Mouse (Mus musculus) testis, postnatal 10 days (tissue): ENCODE measurements around the gene Jph3.

Experiments used
- DNase-seq: peaks from one replicate; pipeline ENCODE4 v3.0.0; 2021; ENCODE audit warnings: low spot score

The Jph3 gene

GRCm38 (mm10) chr8:121788786-121789185 is 59.4 kb downstream of the Jph3 start:
- no peak for DNase-seq

- no peak for DNase-seq
Measured at GRCm38 (mm10) chr8:121792159-121792558, 62.7 kb downstream of the Jph3 start.

- DNase-seq: no peak
Measured at GRCm38 (mm10) chr8:121792627-121793026, 63.2 kb downstream of the Jph3 start.

- DNase-seq: no peak
Measured at GRCm38 (mm10) chr8:121794151-121794550, 64.7 kb downstream of the Jph3 start.

GRCm38 (mm10) chr8:121795461-121795860 is 66.0 kb downstream of the Jph3 start:
- no peak for DNase-seq

GRCm38 (mm10) chr8:121796406-121796805 is 67.0 kb downstream of the Jph3 start:
- no peak for DNase-seq

- no peak for DNase-seq
Measured at GRCm38 (mm10) chr8:121798401-121798800, 69.0 kb downstream of the Jph3 start.

GRCm38 (mm10) chr8:121804829-121805228 is 75.4 kb downstream of the Jph3 start:
- no peak for DNase-seq

- DNase-seq: no peak
Measured at GRCm38 (mm10) chr8:121806126-121806525, 76.7 kb downstream of the Jph3 start.

GRCm38 (mm10) chr8:121808032-121808431 is 78.6 kb downstream of the Jph3 start:
- no peak for DNase-seq

- no peak for DNase-seq
Measured at GRCm38 (mm10) chr8:121809524-121810155, 80.2 kb downstream of the Jph3 start.

GRCm38 (mm10) chr8:121811502-121811901 is 82.1 kb downstream of the Jph3 start:
- DNase-seq: no peak

GRCm38 (mm10) chr8:121811931-121812570 is 82.6 kb downstream of the Jph3 start:
- DNase-seq: no peak

- no peak for DNase-seq
Measured at GRCm38 (mm10) chr8:121818226-121818625, 88.8 kb downstream of the Jph3 start.

GRCm38 (mm10) chr8:121820840-121821239 is 91.4 kb downstream of the Jph3 start:
- DNase-seq: no peak

- peak; percentile 37 for DNase-seq
Measured at GRCm38 (mm10) chr8:121821320-121821719, 91.9 kb downstream of the Jph3 start.

GRCm38 (mm10) chr8:121821770-121822169 is 92.3 kb downstream of the Jph3 start:
- no peak for DNase-seq

GRCm38 (mm10) chr8:121827726-121828125 is 98.3 kb downstream of the Jph3 start:
- peak; percentile 29 for DNase-seq

GRCm38 (mm10) chr8:121828376-121829023 is 99.1 kb downstream of the Jph3 start:
- peak; percentile 35 for DNase-seq

GRCm38 (mm10) chr8:121829048-121829776 is 99.8 kb downstream of the Jph3 start, which contains the start of gene Klhdc4:
Gene Klhdc4, minus strand, starts transcription at chr8:121829569.
- peak; percentile 90 for DNase-seq

GRCm38 (mm10) chr8:121829777-121830362 is 100.4 kb downstream of the Jph3 start:
- peak; percentile 77 for DNase-seq

GRCm38 (mm10) chr8:121832061-121832460 is 102.6 kb downstream of the Jph3 start:
- DNase-seq: peak; percentile 22
